Mouse (Mus musculus) adrenal gland, postnatal 36 days (tissue): ENCODE data around the gene Entpd1. TPM values are rescaled to one million over a fixed set of nuclear protein-coding genes. Genes with fewer than 3 reads are reported as not detected.

ENCODE experiments used
- DNase-seq, 2 experiments: peaks; one replicate each; pipeline ENCODE4 v3.0.0; 2021; ENCODE audit warnings: mixed read lengths in 1 of 2
- total RNA-seq, 2 experiments: library from RNA; stranded (reverse); gene quantifications; 2 replicates each; pipeline ENCODE4 v1.2.3; 2021

Gene Entpd1
- total RNA-seq, 2 experiments from 2014 or later: 20.6 to 40.8 TPM

GRCm38 (mm10) chr19:40628950-40629349 is 16.8 kb downstream of the Entpd1 start:
- DNase-seq: no peak

- peak; percentile 20 to 29 for DNase-seq
These were observed 17.9 kb downstream of the Entpd1 start for GRCm38 (mm10) chr19:40630096-40630495.

- DNase-seq: no peak
These were observed 18.4 kb downstream of the Entpd1 start for GRCm38 (mm10) chr19:40630606-40631005.

GRCm38 (mm10) chr19:40632193-40632592 is 20.0 kb downstream of the Entpd1 start:
- no peak for DNase-seq

DNA sequence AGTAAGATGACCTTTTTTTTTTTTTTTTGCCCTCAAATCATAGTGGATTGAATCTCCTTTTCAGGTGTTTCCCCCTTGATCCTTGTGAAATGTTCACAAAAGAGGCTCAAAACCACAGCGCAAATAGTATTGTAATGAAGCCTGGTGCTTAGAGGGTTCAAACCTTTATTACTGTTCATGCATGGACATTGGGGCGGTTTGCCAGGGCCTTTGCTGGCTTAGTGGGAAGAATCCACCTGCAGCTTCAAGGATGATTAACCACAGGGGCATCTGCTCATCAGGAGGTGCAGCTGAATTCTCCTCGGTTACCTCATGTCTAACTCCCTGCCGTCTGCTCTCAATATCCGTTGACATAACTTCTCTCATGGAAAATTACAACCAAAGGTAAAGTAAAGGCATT is 20.5 kb downstream of the Entpd1 start:
- DNase-seq: no peak

DNA sequence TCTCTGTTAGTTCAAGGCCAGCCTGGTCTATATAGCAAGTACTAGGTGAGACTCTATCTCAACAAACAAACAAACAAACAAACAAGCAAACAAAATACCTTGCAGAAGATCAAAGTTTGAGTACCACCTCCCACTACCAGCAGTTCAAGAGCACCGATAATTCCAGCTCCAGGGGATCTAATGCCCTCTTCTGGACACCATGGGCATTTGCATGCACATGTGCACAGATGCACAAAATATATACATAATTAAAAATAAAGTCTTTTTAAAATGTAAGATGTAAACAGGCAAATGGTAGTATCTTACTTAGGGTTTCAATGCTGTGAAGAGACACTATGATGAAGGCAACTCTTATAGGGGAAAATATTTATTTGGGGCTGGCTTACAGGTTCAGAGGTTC is 21.0 kb downstream of the Entpd1 start:
- DNase-seq: no peak

GRCm38 (mm10) chr19:40637091-40637490 is 24.9 kb downstream of the Entpd1 start:
- peak; percentile 36 to 47 for DNase-seq

DNA sequence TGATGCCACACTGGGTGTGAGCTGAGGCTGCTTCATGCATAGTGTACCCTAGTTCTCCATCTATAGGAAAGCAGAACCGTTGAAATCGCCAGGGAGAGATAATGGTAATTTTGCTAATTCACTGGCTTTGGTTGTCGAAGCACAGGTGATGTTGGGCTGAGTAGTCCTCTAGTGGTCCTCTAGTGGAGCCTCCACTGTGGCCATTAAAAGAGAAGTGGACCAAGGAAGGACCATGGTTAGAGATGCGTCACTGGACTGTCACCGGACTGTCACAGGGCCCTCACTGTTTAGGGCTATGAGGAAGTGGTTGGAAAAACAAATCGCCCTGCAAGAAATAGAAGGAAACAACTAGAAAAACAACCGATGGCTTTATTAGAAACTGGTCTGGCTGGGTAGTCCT is 25.4 kb downstream of the Entpd1 start:
- DNase-seq: no peak

DNA sequence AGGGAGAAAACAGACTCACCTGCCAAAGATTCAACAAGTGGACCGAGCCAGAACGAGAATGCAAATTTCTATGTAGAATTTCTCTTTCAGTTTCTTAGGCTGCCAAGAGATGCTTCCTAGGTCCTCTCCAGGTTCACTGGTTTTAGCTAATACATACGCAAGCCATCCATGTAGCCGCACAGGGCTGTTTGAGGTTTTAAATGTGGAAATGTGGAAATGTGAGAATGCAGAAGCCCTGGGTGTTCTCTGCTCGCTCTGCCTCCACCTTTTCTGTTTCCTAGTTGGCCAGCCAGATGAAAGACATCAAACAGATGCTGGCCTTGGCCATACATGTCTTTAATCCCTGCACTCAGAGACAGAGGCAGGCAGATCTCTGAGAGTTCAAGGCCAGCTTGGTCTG is 26.4 kb downstream of the Entpd1 start:
- DNase-seq: no peak

- DNase-seq: no peak
These were observed 27.7 kb downstream of the Entpd1 start for GRCm38 (mm10) chr19:40639729-40640304.

- no peak for DNase-seq
These were observed 28.6 kb downstream of the Entpd1 start for GRCm38 (mm10) chr19:40640799-40641198.

DNA sequence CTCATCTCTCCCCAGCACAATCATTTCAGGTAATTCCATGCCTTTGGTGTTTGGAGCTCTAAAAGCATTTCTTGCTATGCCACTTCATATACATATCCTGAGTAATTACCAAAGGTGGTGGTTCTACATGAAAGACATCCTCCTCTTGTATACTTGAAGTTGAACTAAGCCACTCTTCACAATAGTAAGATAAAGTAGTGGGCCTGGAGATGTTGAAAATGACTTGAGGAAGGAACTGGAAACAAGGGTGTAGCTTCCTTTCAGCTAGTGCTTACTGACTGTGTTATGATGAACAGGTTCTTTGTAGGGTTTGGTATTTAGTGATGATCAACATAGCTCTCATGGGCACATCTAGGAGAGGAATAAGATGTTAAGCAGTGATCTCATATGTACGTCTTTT is 31.7 kb downstream of the Entpd1 start:
- DNase-seq: no peak

DNA sequence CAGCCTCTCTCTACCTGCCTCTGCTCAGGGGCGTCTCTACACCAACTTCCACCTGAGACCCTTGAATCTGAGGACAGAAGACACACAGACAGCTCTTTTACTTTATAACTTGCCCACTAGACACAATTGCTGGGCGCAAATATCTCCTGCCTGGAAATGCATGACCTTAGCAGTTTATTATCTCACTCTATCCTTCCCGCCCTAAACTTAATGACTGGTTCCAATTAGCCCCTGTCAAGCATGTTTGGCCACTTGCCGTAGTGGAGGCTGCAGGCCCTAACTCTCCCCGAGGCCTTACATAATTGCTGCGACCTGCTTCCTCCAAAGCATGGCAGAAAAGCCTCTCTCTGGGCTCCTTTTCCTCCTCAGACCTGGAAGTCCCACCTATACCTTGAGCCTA is 34.2 kb downstream of the Entpd1 start:
- DNase-seq: no peak

DNA sequence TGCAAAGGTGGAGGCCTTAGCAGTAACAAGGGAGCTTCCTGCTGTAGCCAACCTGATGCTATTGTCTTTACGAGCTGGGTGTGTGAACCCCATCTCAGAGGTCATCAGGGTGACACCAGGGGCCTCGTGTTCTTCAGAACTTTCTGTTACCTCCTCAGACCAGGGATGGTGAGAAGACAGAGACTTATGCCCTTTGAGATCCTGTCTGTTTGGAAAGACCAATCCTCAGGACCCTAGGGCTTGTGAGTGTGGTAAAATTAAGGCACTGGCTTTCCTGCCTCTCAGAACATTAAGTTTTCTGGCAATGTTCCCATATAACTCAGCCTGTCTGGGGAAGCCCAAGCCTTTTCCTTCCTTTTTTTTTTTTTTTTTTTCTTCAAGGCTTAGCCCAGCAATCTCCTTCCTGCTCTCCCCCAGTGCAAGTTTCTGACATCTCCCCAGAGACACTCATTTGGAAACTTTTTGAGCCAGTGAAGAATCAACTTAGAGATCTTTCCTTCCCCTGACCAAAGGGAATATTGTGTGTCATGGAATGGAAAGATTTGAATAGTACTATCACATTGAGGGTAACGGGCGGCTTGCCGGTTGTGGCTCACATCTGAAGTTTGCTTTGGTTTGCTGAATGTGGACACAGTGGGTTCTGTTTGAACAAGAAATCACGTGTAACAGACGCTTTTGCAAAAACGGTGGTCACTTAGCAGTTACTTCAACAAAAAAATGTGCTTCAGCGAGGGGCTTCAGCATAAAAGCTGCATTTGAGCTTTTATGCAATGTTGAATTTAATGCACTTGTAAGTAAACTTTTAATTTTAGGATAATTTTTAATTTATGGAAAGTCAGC is 35.4 kb downstream of the Entpd1 start:
- DNase-seq: peak; percentile 13 to 23

GRCm38 (mm10) chr19:40650090-40650489 is 37.9 kb downstream of the Entpd1 start:
- no peak for DNase-seq

DNA sequence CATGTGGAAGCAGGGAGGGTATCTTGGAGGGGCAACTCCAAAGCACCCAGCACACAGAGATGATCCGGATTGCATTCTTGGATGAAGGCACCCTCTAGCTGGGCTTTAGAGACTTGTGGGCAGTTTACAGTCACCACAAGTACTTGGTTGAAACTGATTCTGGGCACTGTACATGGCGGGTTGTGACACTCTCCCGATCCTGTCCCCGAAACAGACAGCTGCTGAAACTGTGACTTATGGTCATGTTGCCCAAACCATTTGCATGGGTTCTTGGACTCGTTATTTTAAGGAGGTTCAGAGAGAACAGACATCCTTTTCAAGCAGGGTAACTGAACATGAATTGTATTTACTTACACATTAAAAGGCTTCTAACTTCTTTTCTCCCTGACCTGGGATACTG is 44.0 kb downstream of the Entpd1 start:
- no peak for DNase-seq

- DNase-seq: no peak
These were observed 46.1 kb downstream of the Entpd1 start for GRCm38 (mm10) chr19:40658281-40658680.

- DNase-seq: no peak
These were observed 46.8 kb downstream of the Entpd1 start for GRCm38 (mm10) chr19:40658935-40659334.

- peak; percentile 22 to 43 for DNase-seq
These were observed 47.7 kb downstream of the Entpd1 start for GRCm38 (mm10) chr19:40659651-40660478.

DNA sequence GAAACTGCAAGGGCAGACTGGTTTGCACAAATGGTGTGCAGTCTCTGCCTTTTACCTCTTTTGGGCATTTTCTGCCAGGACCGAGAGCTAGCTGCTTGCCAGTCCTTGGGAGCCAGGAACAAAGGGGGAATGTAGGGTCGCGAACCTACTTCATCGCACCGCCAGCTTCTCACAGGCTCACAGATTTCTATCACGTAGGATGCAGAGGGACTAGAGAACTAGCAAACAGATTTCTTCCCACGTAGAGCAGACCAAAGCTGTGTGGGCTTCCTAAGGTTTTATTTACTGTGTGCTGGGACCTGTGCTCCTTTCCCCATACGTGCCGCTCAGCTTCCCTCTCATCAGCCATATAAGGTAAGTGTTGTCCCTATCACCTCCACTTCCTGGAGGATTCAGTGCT is 48.3 kb downstream of the Entpd1 start:
- no peak for DNase-seq

DNA sequence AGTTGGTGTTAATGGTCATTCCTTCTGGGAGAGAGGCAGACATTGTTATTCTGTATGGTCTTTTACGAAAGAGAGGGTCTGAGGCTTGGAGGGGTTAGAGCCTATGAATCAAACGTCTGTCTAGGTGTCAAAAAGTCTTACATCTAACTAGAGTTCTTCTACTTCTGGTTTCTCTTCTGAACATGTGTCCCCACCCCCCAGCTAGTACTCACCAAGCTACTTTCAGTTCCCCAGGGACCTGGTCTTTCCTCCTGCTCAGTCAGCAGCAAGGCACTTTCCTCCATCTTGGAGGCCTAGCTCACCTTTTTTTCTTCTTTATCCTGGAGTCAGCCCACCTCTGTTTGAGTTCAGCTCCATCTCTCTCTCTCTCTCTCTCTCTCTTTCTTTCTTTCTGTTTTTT is 48.9 kb downstream of the Entpd1 start:
- peak in 1 of 2 experiments; percentile 31 for DNase-seq

GRCm38 (mm10) chr19:40661874-40662273 is 49.7 kb downstream of the Entpd1 start:
- peak in 1 of 2 experiments; percentile 29 for DNase-seq

DNA sequence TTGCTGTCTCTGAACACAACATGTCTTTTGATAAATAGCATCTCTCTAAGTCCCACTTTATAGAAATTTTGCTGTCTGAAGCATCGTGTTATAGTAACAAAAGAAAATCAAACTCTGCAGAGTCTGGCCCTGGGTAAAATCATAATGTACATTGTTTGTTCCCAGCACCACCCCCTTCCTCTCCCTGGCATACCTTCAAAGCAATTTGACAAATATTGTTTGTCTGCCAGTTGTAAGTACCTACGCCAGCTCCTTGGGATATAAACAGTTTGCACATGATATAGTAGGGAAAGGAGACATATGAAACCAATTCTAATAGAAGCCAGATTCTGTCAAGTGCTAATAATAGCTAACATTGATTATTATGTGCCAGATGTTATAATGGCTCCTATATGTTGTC is 50.6 kb downstream of the Entpd1 start:
- no peak for DNase-seq
